Comparison of ENCODE assay signal across 8 mouse cellular contexts in the genomic region with DNA sequence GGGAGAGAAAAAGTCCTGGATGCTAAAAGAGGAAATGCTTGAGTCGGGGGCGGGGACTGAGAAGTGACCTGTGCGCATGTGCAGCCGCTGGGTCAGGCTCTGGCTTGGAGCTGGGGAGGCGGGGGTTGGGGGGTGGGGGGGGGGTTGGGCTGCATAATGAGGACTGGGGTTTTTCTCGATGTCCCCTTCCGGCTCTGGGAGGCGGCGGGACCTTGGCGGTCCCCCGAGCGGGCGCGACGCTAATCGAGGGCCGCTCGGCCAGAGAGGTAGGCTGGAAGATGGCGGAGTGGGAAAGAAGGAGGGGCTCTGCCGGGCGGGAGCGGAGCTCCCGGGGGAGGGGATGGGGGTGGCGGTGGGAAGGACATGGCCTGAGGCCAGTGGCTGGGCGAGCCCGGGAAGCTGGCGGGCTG. TPM values are rescaled to one million over a fixed set of nuclear protein-coding genes. Genes with fewer than 3 reads are reported as not detected.
DNase-seq lines count a peak whose midpoint lies in the region; ATAC-seq lines count a peak whose summit lies in the region.

No protein-coding gene starts in this region.

- no peaks in the 10 kb centered on the region for H3K27me3 ChIP-seq in limb, embryonic 13.5 days
- H3K27me3 ChIP-seq in midbrain, embryonic 15.5 days (replicated peaks): no peaks in the 10 kb centered on the region
- no peaks in the 10 kb centered on the region for H3K27me3 ChIP-seq in splenic B cell, adult 2 months (ENCODE audit: control insufficient read depth, insufficient read depth, low read length, poor library complexity, severe bottlenecking)

- peak overlapping the region; percentile 46 for H3K4me3 ChIP-seq in limb, embryonic 13.5 days
- peak overlapping the region; percentile 53 for H3K4me3 ChIP-seq in midbrain, embryonic 15.5 days

- no peaks in the 10 kb centered on the region for H3K36me3 ChIP-seq in limb, embryonic 13.5 days
- no peaks in the 10 kb centered on the region for H3K36me3 ChIP-seq in midbrain, embryonic 15.5 days (replicated peaks)
- H3K36me3 ChIP-seq in splenic B cell, adult 2 months (ENCODE audit: control insufficient read depth, insufficient read depth, low read length, poor library complexity, severe bottlenecking): no peaks in the 10 kb centered on the region

- peak; percentile 38 for DNase-seq in ovary, postnatal 10 days (ENCODE audit: low spot score)
- no peak for DNase-seq in ovary, adult 18-20 months (ENCODE audit: low spot score)
- DNase-seq in embryo, embryonic 11.5 days (ENCODE audit: low read depth, low spot score): peak; percentile 44
- peak; percentile 73 for DNase-seq in kidney, adult 11 months
- peak; percentile 81 for DNase-seq in splenic B cell, adult 2 months (ENCODE audit: low read depth, low spot score)

- H3K9me3 ChIP-seq in limb, embryonic 13.5 days: no peaks in the 10 kb centered on the region
- no peaks in the 10 kb centered on the region for H3K9me3 ChIP-seq in midbrain, embryonic 15.5 days

- peak overlapping the region; percentile 48 for H3K4me2 ChIP-seq in limb, embryonic 13.5 days (replicated peaks)
- H3K4me2 ChIP-seq in midbrain, embryonic 15.5 days: peak overlapping the region; percentile 42

- WGBS in limb, embryonic 13.5 days: 15% methylated on average over 27 of the region's 27 CpGs
- 23% methylated on average over 27 of the region's 27 CpGs for WGBS in midbrain, embryonic 15.5 days

- ATAC-seq in granulocyte monocyte progenitor cell, adult 5-6 weeks (replicated peaks; ENCODE audit: poor library complexity, severe bottlenecking): peak; percentile 63
- ATAC-seq in limb, embryonic 13.5 days (ENCODE audit: low FRiP score, low read depth): peak; percentile 82
- ATAC-seq in midbrain, embryonic 15.5 days (replicated peaks): peak; percentile 87

- H3K27ac ChIP-seq in limb, embryonic 13.5 days: peak overlapping the region; percentile 91
- H3K27ac ChIP-seq in midbrain, embryonic 15.5 days: peak overlapping the region; percentile 92

- peak overlapping the region; percentile 63 for H3K9ac ChIP-seq in limb, embryonic 13.5 days
- H3K9ac ChIP-seq in midbrain, embryonic 15.5 days: peak overlapping the region; percentile 58

- H3K4me1 ChIP-seq in limb, embryonic 13.5 days: peaks cover 9% of the 10 kb centered on the region
- H3K4me1 ChIP-seq in midbrain, embryonic 15.5 days: peaks cover 4% of the 10 kb centered on the region

RNA-seq across cellular contexts. Expression of a gene that starts 8.3 kb away (rescaled TPM):
- total RNA-seq in granulocyte monocyte progenitor cell, adult 5-6 weeks (2014; fragmentation: Nextera tagmentation): 43.1 and 43.6 TPM in 2 replicates
- 32.3 and 38.0 TPM in 2 replicates for total RNA-seq in granulocyte monocyte progenitor cell, adult 5-6 weeks (2017)
- polyA plus RNA-seq in limb, embryonic 13.5 days (2015; fragmentation: Nextera tagmentation; extraction: Ambion mirVana): 12.8 and 15.0 TPM in 2 replicates
- 10.5 and 11.6 TPM in 2 replicates for polyA plus RNA-seq in midbrain, embryonic 15.5 days (2015; fragmentation: Nextera tagmentation; extraction: Ambion mirVana)
